Mouse (Mus musculus) forebrain, embryonic 11.5 days (tissue): Measurements from ENCODE around the gene Slc2a6. TPM values are rescaled to one million over a fixed set of nuclear protein-coding genes. Genes with fewer than 3 reads are reported as not detected.

Experiments
- ATAC-seq: fragments of 200-750 bp; cut with Nextera tagmentation; replicated peaks from 2 replicates; pipeline ENCODE4 v1.8.0; 2017; ENCODE audit warnings: moderate TSS enrichment; ENCODE audit not compliant: low FRiP score
- DNase-seq: peaks from one replicate; pipeline ENCODE4 v3.0.0-alpha.2; 2017; ENCODE audit warnings: low spot score
- H3K27ac ChIP-seq: fragments of 300-500 bp; sonication (generic); 2 replicates; pipeline ENCODE4 v1.5.1; 2014; ENCODE audit warnings: low read depth, low read length
- H3K27me3 ChIP-seq: fragments of 300-500 bp; sonication (generic); 2 replicates; pipeline ENCODE4 v1.6.1; 2014; ENCODE audit warnings: mild to moderate bottlenecking, low read length, mixed read lengths; ENCODE audit not compliant: control insufficient read depth, insufficient read depth
- H3K36me3 ChIP-seq: fragments of 300-500 bp; sonication (generic); 2 replicates; pipeline ENCODE4 v1.6.1; 2014; ENCODE audit warnings: mild to moderate bottlenecking, low read length, moderate library complexity, mixed read lengths; ENCODE audit not compliant: control insufficient read depth, insufficient read depth
- H3K4me1 ChIP-seq: fragments of 300-500 bp; sonication (generic); replicated peaks from 2 replicates; pipeline ENCODE4 v1.6.1; 2014; ENCODE audit warnings: low read length, mixed read lengths; ENCODE audit not compliant: control insufficient read depth, insufficient read depth
- H3K4me2 ChIP-seq: fragments of 300-500 bp; sonication (generic); 2 replicates; pipeline ENCODE4 v1.6.1; 2014; ENCODE audit warnings: low read depth, mild to moderate bottlenecking, low read length, moderate library complexity, mixed read lengths; ENCODE audit not compliant: severe bottlenecking
- H3K4me3 ChIP-seq: fragments of 300-500 bp; sonication (generic); 2 replicates; pipeline ENCODE4 v1.5.1; 2014; ENCODE audit warnings: low read depth, low read length
- H3K9ac ChIP-seq: fragments of 300-500 bp; sonication (generic); 2 replicates; pipeline ENCODE4 v1.6.1; 2014; ENCODE audit warnings: low read length
- H3K9me3 ChIP-seq: fragments of 300-500 bp; sonication (generic); 2 replicates; pipeline ENCODE4 v1.6.1; 2016; ENCODE audit warnings: low read length, mixed read lengths; ENCODE audit not compliant: control insufficient read depth
- WGBS: fragments of 180-500 bp; shearing (Covaris S2); extraction: QIAGEN DNeasy Blood & Tissue Kit; methylation state at CpG from one replicate; pipeline ENCODE4 v1.1.7; 2014; 5-methylcytosine and 5-hydroxymethylcytosine counted together
- polyA plus RNA-seq: library from polyadenylated mRNA; unstranded; fragments of >200 nt; fragmentation: Nextera tagmentation; extraction: Ambion mirVana; gene quantifications from 2 replicates; pipeline ENCODE4 v1.2.1, GENCODE M21; 2014

Gene Slc2a6
- polyA plus RNA-seq = 1.3 and 2.2 TPM in 2 replicates

- Histone ChIP-seq H3K27ac (no peak within 1 kb of the TSS), H3K9me3 (no peaks in the 10 kb centered on the region), H3K4me2 (peak within 1 kb of the TSS; percentile 56), H3K27me3 (no peaks in the 10 kb centered on the region), H3K4me3 (peak within 1 kb of the TSS; percentile 22), H3K36me3 (no peaks in the 10 kb centered on the region), H3K4me1 (0 out of 2 replicates have a peak, but pooled peaks cover 2% of the 10 kb centered on the region), H3K9ac (peak within 1 kb of the TSS; percentile 20)
- peak; percentile 97 for ATAC-seq
- peak; percentile 91 for DNase-seq
- WGBS = 3% methylated on average over 38 of the region's 38 CpGs
These were observed at the start of gene Slc2a6 for GRCm38 (mm10) chr2:27027618-27028436. Slc2a6 (minus strand) TSS chr2:27027998.

GRCm38 (mm10) chr2:27075485-27075884 lies 47.7 kb upstream of the Slc2a6 start:
- H3K27me3 ChIP-seq = no peaks in the 10 kb centered on the region
- H3K9ac ChIP-seq = no peak overlapping the region
- peaks cover 6% of the 10 kb centered on the region; the same call in 1 of the 2 replicates for H3K4me1 ChIP-seq
- no peak overlapping the region for H3K27ac ChIP-seq
- no peak overlapping the region for H3K4me3 ChIP-seq
- ATAC-seq = no peak
- no peaks in the 10 kb centered on the region for H3K36me3 ChIP-seq
- H3K9me3 ChIP-seq = no peaks in the 10 kb centered on the region
- peak; percentile 57 for DNase-seq
- no peak overlapping the region for H3K4me2 ChIP-seq
- WGBS = 62% methylated on average over 3 of the region's 3 CpGs

- Histone ChIP-seq H3K4me3 (no peak overlapping the region), H3K4me2 (no peak overlapping the region), H3K36me3 (no peaks in the 10 kb centered on the region), H3K9me3 (no peaks in the 10 kb centered on the region), H3K27ac (no peak overlapping the region), H3K4me1 (peaks cover 6% of the 10 kb centered on the region; the same call in 1 of the 2 replicates), H3K9ac (no peak overlapping the region), H3K27me3 (no peaks in the 10 kb centered on the region)
- no peak for DNase-seq
- ATAC-seq = no peak
- WGBS = 95% methylated on average over 4 of the region's 4 CpGs
These were observed 47.0 kb upstream of the Slc2a6 start for GRCm38 (mm10) chr2:27074804-27075203.

GRCm38 (mm10) chr2:27073407-27073806 lies 45.6 kb upstream of the Slc2a6 start:
- no peaks in the 10 kb centered on the region for H3K27me3 ChIP-seq
- DNase-seq (no peak), ATAC-seq (no peak)
- WGBS = 79% methylated on average over 4 of the region's 4 CpGs
- no peaks in the 10 kb centered on the region for H3K9me3 ChIP-seq
- no peak overlapping the region for H3K4me2 ChIP-seq
- no peaks in the 10 kb centered on the region for H3K36me3 ChIP-seq
- H3K4me1 ChIP-seq = no peaks in the 10 kb centered on the region
- no peak overlapping the region for H3K9ac ChIP-seq
- H3K4me3 ChIP-seq = no peak overlapping the region
- no peak overlapping the region for H3K27ac ChIP-seq

GRCm38 (mm10) chr2:27071978-27072377 lies 44.2 kb upstream of the Slc2a6 start, which contains the start of gene Mymk:
Mymk (minus strand) TSS chr2:27072179.
- H3K4me3 ChIP-seq = no peak within 1 kb of the TSS
- no peaks in the 10 kb centered on the region for H3K9me3 ChIP-seq
- ATAC-seq (no peak), DNase-seq (no peak)
- H3K9ac ChIP-seq = no peak within 1 kb of the TSS
- no peak within 1 kb of the TSS for H3K27ac ChIP-seq
- no peaks in the 10 kb centered on the region for H3K27me3 ChIP-seq
- 84% methylated on average over 2 of the region's 2 CpGs for WGBS
- no peak within 1 kb of the TSS for H3K4me2 ChIP-seq
- H3K36me3 ChIP-seq = no peaks in the 10 kb centered on the region
- no peaks in the 10 kb centered on the region for H3K4me1 ChIP-seq

- Histone ChIP-seq H3K36me3 (no peaks in the 10 kb centered on the region), H3K27ac (no peak overlapping the region), H3K4me1 (no peaks in the 10 kb centered on the region), H3K27me3 (no peaks in the 10 kb centered on the region), H3K4me3 (no peak overlapping the region), H3K4me2 (no peak overlapping the region), H3K9me3 (no peaks in the 10 kb centered on the region), H3K9ac (no peak overlapping the region)
- no peak for ATAC-seq
- no peak for DNase-seq
- WGBS = 82% methylated on average over 4 of the region's 4 CpGs
These were observed 43.3 kb upstream of the Slc2a6 start for GRCm38 (mm10) chr2:27071137-27071536.

- Histone ChIP-seq H3K4me3 (no peak overlapping the region), H3K36me3 (no peaks in the 10 kb centered on the region), H3K9ac (no peak overlapping the region), H3K27ac (no peak overlapping the region), H3K27me3 (no peaks in the 10 kb centered on the region), H3K4me1 (no peaks in the 10 kb centered on the region), H3K9me3 (no peaks in the 10 kb centered on the region), H3K4me2 (no peak overlapping the region)
- 71% methylated on average over 2 of the region's 2 CpGs for WGBS
- DNase-seq = no peak
- no peak for ATAC-seq
These were observed 42.5 kb upstream of the Slc2a6 start for GRCm38 (mm10) chr2:27070247-27070813.

GRCm38 (mm10) chr2:27069646-27070045 lies 41.8 kb upstream of the Slc2a6 start:
- H3K4me2 ChIP-seq = no peak overlapping the region
- DNase-seq = no peak
- no peaks in the 10 kb centered on the region for H3K9me3 ChIP-seq
- no peak for ATAC-seq
- H3K27ac ChIP-seq = no peak overlapping the region
- no peak overlapping the region for H3K4me3 ChIP-seq
- H3K27me3 ChIP-seq = no peaks in the 10 kb centered on the region
- H3K4me1 ChIP-seq = no peaks in the 10 kb centered on the region
- no peaks in the 10 kb centered on the region for H3K36me3 ChIP-seq
- no peak overlapping the region for H3K9ac ChIP-seq
- WGBS = 62% methylated on average over 3 of the region's 3 CpGs
